Mouse (Mus musculus) brain, embryonic 14.5 days (tissue): ENCODE data around the gene Hyal2.

Experiments
- CTCF ChIP-seq: fragments of 200-500 bp; IDR thresholded peaks from 2 replicates; pipeline ENCODE4 v1.5.1; 2012; ENCODE audit warnings: inconsistent platforms, mild to moderate bottlenecking, moderate library complexity, borderline replicate concordance; ENCODE audit not compliant: insufficient read depth, insufficient read length; ENCODE audit errors: extremely low read depth
- POLR2A ChIP-seq: fragments of 200-500 bp; IDR thresholded peaks from 2 replicates; pipeline ENCODE4 v1.6.1; 2012; ENCODE audit warnings: mild to moderate bottlenecking, inconsistent platforms, borderline replicate concordance; ENCODE audit not compliant: poor library complexity, insufficient read depth, insufficient read length, severe bottlenecking; ENCODE audit errors: extremely low read depth

DNA sequence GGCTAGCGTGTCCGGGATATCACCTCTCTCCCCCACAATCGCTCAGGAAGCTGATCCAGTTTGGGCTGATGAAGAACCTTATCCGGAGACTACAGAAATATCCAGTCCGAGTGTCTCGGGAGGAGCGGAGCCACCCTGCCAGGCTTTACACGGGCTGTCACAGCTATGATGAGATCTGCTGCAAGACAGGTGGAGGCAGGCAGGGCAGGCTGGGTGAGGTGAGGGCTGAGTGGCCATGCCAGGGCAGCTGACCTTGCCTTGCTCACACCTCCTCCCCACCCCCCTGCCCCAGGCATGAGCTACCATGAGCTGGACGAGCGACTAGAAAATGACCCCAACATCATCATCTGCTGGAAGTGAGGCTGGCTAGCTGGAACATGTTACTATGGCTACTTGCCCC is 22.5 kb upstream of the Hyal2 start:
- TF ChIP-seq CTCF = no peak
- no peak for TF ChIP-seq POLR2A
